Mouse (Mus musculus) myocyte (in vitro differentiated cells): ENCODE measurements around the gene Safb.

Source experiments
- E2F4 ChIP-seq: IDR thresholded peaks from one replicate; pipeline ENCODE4 v1.6.1; 2011; ENCODE audit warnings: mild to moderate bottlenecking, control low read depth, moderate library complexity; ENCODE audit not compliant: insufficient read depth
- MAX ChIP-seq: IDR thresholded peaks from one replicate; pipeline ENCODE4 v1.6.1; 2011; ENCODE audit warnings: low read depth, mild to moderate bottlenecking, control low read depth
- MYOD1 ChIP-seq, 3 experiments: IDR thresholded peaks; one replicate each; pipeline ENCODE4 v1.6.1; 2011; ENCODE audit warnings: control low read depth in 2 of 3, low read depth in 2 of 3, mild to moderate bottlenecking in 2 of 3, moderate library complexity in 1 of 3; ENCODE audit not compliant: insufficient read length in 2 of 3, control insufficient read depth in 1 of 3
- POLR2A ChIP-seq: IDR thresholded peaks from one replicate; pipeline ENCODE4 v1.6.1; 2011; ENCODE audit warnings: low read depth, mild to moderate bottlenecking, control low read depth, moderate library complexity; ENCODE audit not compliant: insufficient read length
- POLR2AphosphoS2 ChIP-seq: IDR thresholded peaks from one replicate; pipeline ENCODE4 v1.6.1; 2011; ENCODE audit warnings: low read depth, control low read depth; ENCODE audit not compliant: insufficient read length
- USF1 ChIP-seq: IDR thresholded peaks from one replicate; pipeline ENCODE4 v1.6.1; 2011; ENCODE audit warnings: low read depth, mild to moderate bottlenecking, control low read depth, moderate library complexity

DNA sequence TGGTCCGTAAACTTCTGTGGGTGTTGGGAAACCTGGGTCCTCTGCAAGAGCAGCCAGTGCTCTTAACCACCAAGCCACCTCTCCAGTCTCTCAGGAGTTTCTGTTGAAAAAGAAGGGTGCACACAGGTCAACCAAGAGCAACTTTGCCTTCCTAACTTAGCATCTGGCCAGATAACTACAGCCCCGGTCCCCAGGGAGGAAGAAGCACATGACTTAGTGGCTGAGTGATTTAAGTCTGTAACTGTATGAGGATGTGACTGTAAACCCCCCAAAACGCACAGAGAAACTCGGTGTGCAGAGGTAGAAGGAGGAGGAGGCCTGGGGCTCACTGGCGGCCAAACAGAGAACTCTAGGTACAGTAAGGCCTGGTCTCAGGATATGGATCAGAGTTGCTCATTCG, 49.4 kb downstream of the Safb start:
- TF ChIP-seq MYOD1 (IDR thresholded peaks at IDR 0.05; ENCODE audit: control insufficient read depth in 1 of 3, insufficient read length in 2 of 3, low read depth in 2 of 3) (no peak), MAX (no peak), E2F4 (no peak), POLR2A (no peak), POLR2AphosphoS2 (no peak), USF1 (no peak)
